Mouse (Mus musculus): ENCODE measurements around the gene Hs3st3b1.

GRCm38 (mm10) chr11:63897011-63897410, 25.1 kb downstream of the Hs3st3b1 start:
- TF ChIP-seq CTCF (IDR thresholded peaks at IDR 0.05; ENCODE audit: low read depth) (no peak), EP300 (IDR thresholded peaks at IDR 0.05; ENCODE audit: low read depth) (no peak)

Data from heart, postnatal 0 days (tissue).